Mouse (Mus musculus): ENCODE measurements around the gene Adgre5.

- TF ChIP-seq GATA1 (IDR thresholded peaks at IDR 0.05; ENCODE audit: borderline replicate concordance, low read length) (no peak), FLI1 (IDR thresholded peaks at IDR 0.05; ENCODE audit: low read length) (no peak)
Observed at GRCm38 (mm10) chr8:83703426-83703825, 37.7 kb downstream of the Adgre5 start.
